In genomic region chr7:121571292-121571691, GRCm38 (mm10) we compare ENCODE assay signal across 26 mouse cellular contexts.
DNase-seq lines count a peak whose midpoint lies in the region; ATAC-seq and TF ChIP-seq lines count a peak whose summit lies in the region.
"Had no signal": no experiment of that assay in that cellular context is flagged by ENCODE, and none has a peak within 500 bp of the region (broad histone marks: within the 10 kb centered on the region; RNA-seq: fewer than 3 reads in every experiment).

No protein-coding gene starts in this region.

- H3K4me2 ChIP-seq in forebrain, postnatal 0 days (ENCODE audit: low read depth), result no peak overlapping the region
- H3K4me2 ChIP-seq in forebrain, embryonic 12.5 days, result no peak overlapping the region
- no peak overlapping the region for H3K4me2 ChIP-seq in midbrain, postnatal 0 days (ENCODE audit: low read depth, low read length, poor library complexity, severe bottlenecking)
- no peak overlapping the region for H3K4me2 ChIP-seq in hindbrain, embryonic 14.5 days (replicated peaks)
- H3K4me2 ChIP-seq: embryonic facial prominence, embryonic 12.5 days; limb, embryonic 15.5 days; liver, embryonic 15.5 days; lung, embryonic 15.5 days; midbrain, embryonic 15.5 days had no signal

- ATAC-seq in forebrain, postnatal 0 days, result peak; percentile 57
- no peak for ATAC-seq in forebrain, embryonic 12.5 days (ENCODE audit: low FRiP score)
- no peak for ATAC-seq in midbrain, postnatal 0 days (ENCODE audit: low FRiP score)
- ATAC-seq in hindbrain, embryonic 14.5 days (ENCODE audit: low FRiP score), result no peak
- ATAC-seq: midbrain, embryonic 15.5 days; Patski had no signal

- no peaks in the 10 kb centered on the region for H3K27me3 ChIP-seq in forebrain, postnatal 0 days (ENCODE audit: insufficient read depth, low read length)
- no peaks in the 10 kb centered on the region for H3K27me3 ChIP-seq in forebrain, embryonic 12.5 days
- no peaks in the 10 kb centered on the region; the same call in 1 of the 2 replicates for H3K27me3 ChIP-seq in midbrain, embryonic 10.5 days (ENCODE audit: low read depth, poor library complexity, severe bottlenecking)
- no peaks in the 10 kb centered on the region for H3K27me3 ChIP-seq in midbrain, postnatal 0 days (ENCODE audit: insufficient read depth, low read length)
- H3K27me3 ChIP-seq in hindbrain, embryonic 14.5 days (ENCODE audit: control insufficient read depth, insufficient read depth, low read length), result no peaks in the 10 kb centered on the region
- H3K27me3 ChIP-seq in limb, embryonic 10.5 days (ENCODE audit: low read depth, poor library complexity, severe bottlenecking), result no peaks in the 10 kb centered on the region
- H3K27me3 ChIP-seq: embryonic facial prominence, embryonic 12.5 days; limb, embryonic 15.5 days; liver, embryonic 15.5 days; lung, embryonic 15.5 days; midbrain, embryonic 15.5 days had no signal

- no peak overlapping the region for H3K9ac ChIP-seq in forebrain, postnatal 0 days
- H3K9ac ChIP-seq in forebrain, embryonic 12.5 days, result no peak overlapping the region
- H3K9ac ChIP-seq in midbrain, postnatal 0 days (replicated peaks; ENCODE audit: low read length, poor library complexity, severe bottlenecking), result no peak overlapping the region
- H3K9ac ChIP-seq in hindbrain, embryonic 14.5 days, result no peak overlapping the region
- H3K9ac ChIP-seq: embryonic facial prominence, embryonic 12.5 days; limb, embryonic 15.5 days; liver, embryonic 15.5 days; lung, embryonic 15.5 days; midbrain, embryonic 15.5 days had no signal

- H3K36me3 ChIP-seq in forebrain, postnatal 0 days (ENCODE audit: insufficient read depth), result no peaks in the 10 kb centered on the region
- H3K36me3 ChIP-seq in forebrain, embryonic 12.5 days (replicated peaks), result no peaks in the 10 kb centered on the region
- no peaks in the 10 kb centered on the region for H3K36me3 ChIP-seq in midbrain, embryonic 10.5 days
- no peaks in the 10 kb centered on the region for H3K36me3 ChIP-seq in midbrain, postnatal 0 days (ENCODE audit: insufficient read depth, low read length)
- no peaks in the 10 kb centered on the region for H3K36me3 ChIP-seq in hindbrain, embryonic 14.5 days (replicated peaks; ENCODE audit: control insufficient read depth, insufficient read depth)
- no peaks in the 10 kb centered on the region for H3K36me3 ChIP-seq in limb, embryonic 10.5 days
- H3K36me3 ChIP-seq: embryonic facial prominence, embryonic 12.5 days; G1E; heart, embryonic 10.5 days; limb, embryonic 15.5 days; liver, embryonic 15.5 days; lung, embryonic 15.5 days; midbrain, embryonic 15.5 days had no signal

- no peak overlapping the region for H3K27ac ChIP-seq in forebrain, postnatal 0 days (ENCODE audit: low read depth, low read length)
- no peak overlapping the region for H3K27ac ChIP-seq in forebrain, embryonic 12.5 days
- 0 out of 2 replicates have a peak overlapping the region, but pooled peaks have one; percentile 57 for H3K27ac ChIP-seq in midbrain, embryonic 10.5 days (replicated peaks)
- no peak overlapping the region for H3K27ac ChIP-seq in midbrain, postnatal 0 days (ENCODE audit: low read depth, low read length)
- H3K27ac ChIP-seq in hindbrain, embryonic 14.5 days, result peak overlapping the region; percentile 21; the same call in 1 of the 2 replicates
- no peak overlapping the region for H3K27ac ChIP-seq in limb, embryonic 10.5 days
- H3K27ac ChIP-seq: embryonic facial prominence, embryonic 12.5 days; heart, embryonic 10.5 days; kidney, postnatal 0 days; limb, embryonic 15.5 days; liver, embryonic 15.5 days; lung, embryonic 15.5 days; midbrain, embryonic 15.5 days had no signal

- H3K4me3 ChIP-seq in forebrain, postnatal 0 days (ENCODE audit: low read depth, low read length), result no peak overlapping the region
- no peak overlapping the region for H3K4me3 ChIP-seq in forebrain, embryonic 12.5 days (replicated peaks)
- H3K4me3 ChIP-seq in midbrain, embryonic 10.5 days, result no peak overlapping the region
- H3K4me3 ChIP-seq in midbrain, postnatal 0 days (ENCODE audit: low read depth, low read length), result no peak overlapping the region
- no peak overlapping the region for H3K4me3 ChIP-seq in hindbrain, embryonic 14.5 days (replicated peaks; ENCODE audit: low read length)
- H3K4me3 ChIP-seq in limb, embryonic 10.5 days, result no peak overlapping the region
- H3K4me3 ChIP-seq: embryonic facial prominence, embryonic 12.5 days; heart, embryonic 10.5 days; limb, embryonic 15.5 days; liver, embryonic 15.5 days; lung, embryonic 15.5 days; megakaryocyte, embryonic 14.5 days; midbrain, embryonic 15.5 days had no signal

- DNase-seq in forebrain, postnatal 0 days, result no peak
- no peak for DNase-seq in midbrain, embryonic 10.5 days (ENCODE audit: low spot score)
- no peak for DNase-seq in midbrain, postnatal 0 days (ENCODE audit: low spot score)
- no peak for DNase-seq in hindbrain, embryonic 14.5 days (ENCODE audit: low spot score)
- DNase-seq in spleen, adult 12 weeks (ENCODE audit: low spot score), result no peak
- no peak for DNase-seq in limb, embryonic 10.5 days (ENCODE audit: low spot score)
- DNase-seq: adrenal gland, adult 2 months; B cell, adult 2 months; cerebellum, adult 11-12 months; cerebellum, postnatal 25 days; gastrocnemius, postnatal 10 days; heart, postnatal 4 days; lung, postnatal 36 days; right cerebral cortex, postnatal 14 days; thymus, postnatal 14 days had no signal

- TF ChIP-seq CTCF in forebrain, postnatal 0 days (IDR thresholded peaks at IDR 0.05; ENCODE audit: low read depth), result no peak
- no peak for TF ChIP-seq CTCF in midbrain, postnatal 0 days (IDR thresholded peaks at IDR 0.05)

- no peaks in the 10 kb centered on the region for H3K4me1 ChIP-seq in forebrain, postnatal 0 days (ENCODE audit: insufficient read depth)
- H3K4me1 ChIP-seq in forebrain, embryonic 12.5 days, result peaks cover 9% of the 10 kb centered on the region
- H3K4me1 ChIP-seq in midbrain, embryonic 10.5 days, result peaks cover 14% of the 10 kb centered on the region
- no peaks in the 10 kb centered on the region for H3K4me1 ChIP-seq in midbrain, postnatal 0 days (ENCODE audit: insufficient read depth, low read length)
- H3K4me1 ChIP-seq in hindbrain, embryonic 14.5 days (replicated peaks; ENCODE audit: control insufficient read depth, insufficient read depth, low read length), result peaks cover 3% of the 10 kb centered on the region; the same call in 1 of the 2 replicates
- no peaks in the 10 kb centered on the region for H3K4me1 ChIP-seq in limb, embryonic 10.5 days
- H3K4me1 ChIP-seq: embryonic facial prominence, embryonic 12.5 days; heart, embryonic 10.5 days; limb, embryonic 15.5 days; liver, embryonic 15.5 days; lung, embryonic 15.5 days; midbrain, embryonic 15.5 days had no signal

- no peaks in the 10 kb centered on the region for H3K9me3 ChIP-seq in forebrain, postnatal 0 days (ENCODE audit: low read length)
- no peaks in the 10 kb centered on the region for H3K9me3 ChIP-seq in forebrain, embryonic 12.5 days
- no peaks in the 10 kb centered on the region for H3K9me3 ChIP-seq in midbrain, embryonic 10.5 days (replicated peaks)
- H3K9me3 ChIP-seq in midbrain, postnatal 0 days (ENCODE audit: low read length), result no peaks in the 10 kb centered on the region
- no peaks in the 10 kb centered on the region for H3K9me3 ChIP-seq in hindbrain, embryonic 14.5 days (ENCODE audit: control insufficient read depth, low read length)
- H3K9me3 ChIP-seq in limb, embryonic 10.5 days (replicated peaks), result no peaks in the 10 kb centered on the region
- H3K9me3 ChIP-seq: embryonic facial prominence, embryonic 12.5 days; G1E; heart, embryonic 10.5 days; limb, embryonic 15.5 days; liver, embryonic 15.5 days; lung, embryonic 15.5 days; megakaryocyte, embryonic 14.5 days; midbrain, embryonic 15.5 days had no signal

- WGBS in forebrain, postnatal 0 days, result 50% methylated on average over 4 of the region's 4 CpGs
- WGBS in forebrain, embryonic 12.5 days, result 64% methylated on average over 4 of the region's 4 CpGs
- WGBS in midbrain, embryonic 10.5 days, result 73% methylated on average over 4 of the region's 4 CpGs
- 67% methylated on average over 4 of the region's 4 CpGs for WGBS in midbrain, postnatal 0 days
- 60% methylated on average over 4 of the region's 4 CpGs for WGBS in hindbrain, embryonic 14.5 days
- 88% methylated on average over 4 of the region's 4 CpGs for WGBS in limb, embryonic 10.5 days

Comparison
In these comparisons a context has a peak if more than half of its experiments do, and no peak if none do; other contexts are left out.
1. H3K27ac ChIP-seq: peak in midbrain, embryonic 10.5 days (single experiment) and hindbrain, embryonic 14.5 days (single experiment); none in forebrain, postnatal 0 days (single experiment), forebrain, embryonic 12.5 days (single experiment), midbrain, postnatal 0 days (single experiment) and limb, embryonic 10.5 days (single experiment).